Mouse (Mus musculus): ENCODE measurements around the gene Abcg2. TPM values are rescaled to one million over a fixed set of nuclear protein-coding genes. Genes with fewer than 3 reads are reported as not detected.
"Not testable (repeated sequence)": the region's sequence is repeated elsewhere in the genome, so short reads cannot be mapped to it uniquely, and the experiment has no call there.

Gene Abcg2
- 10 to 100 TPM; 32.0 to 35.0 TPM for total RNA-seq (2021)

- DNase-seq; intact Hi-C loops (cut with DNase I): not testable (repeated sequence)
These were observed at the start of gene Abcg2 for GRCm38 (mm10) chr6:58584223-58584622. TSS of gene Abcg2 (plus strand) at chr6:58584523.

GRCm38 (mm10) chr6:58540263-58540662, 44.1 kb upstream of the Abcg2 start:
- intact Hi-C loops (cut with DNase I); DNase-seq: not testable (repeated sequence)

GRCm38 (mm10) chr6:58542852-58543251, 41.5 kb upstream of the Abcg2 start:
- intact Hi-C loops (cut with DNase I) = not testable (repeated sequence)
- peak; percentile 5 to 47 for DNase-seq

GRCm38 (mm10) chr6:58544971-58545370, 39.4 kb upstream of the Abcg2 start:
- intact Hi-C loops (cut with DNase I) = loop anchor here (5.0 kb wide), 1 partner anchor 52 kb away; no protein-coding TSS in a partner anchor
- not testable (repeated sequence) for DNase-seq

- DNase-seq = not testable (repeated sequence)
- intact Hi-C loops (cut with DNase I) = loop anchor here (5.0 kb wide), 1 partner anchor 51 kb away; no protein-coding TSS in a partner anchor
These were observed 38.3 kb upstream of the Abcg2 start for GRCm38 (mm10) chr6:58546050-58546449.

- peak; percentile 37 to 74 for DNase-seq
- intact Hi-C loops (cut with DNase I) = loop anchor here (1.0 to 5.0 kb wide), 2 partner anchors 50 to 225 kb away; no protein-coding TSS in a partner anchor
These were observed 37.5 kb upstream of the Abcg2 start for GRCm38 (mm10) chr6:58546816-58547215.

- DNase-seq; intact Hi-C loops (cut with DNase I): not testable (repeated sequence)
These were observed 30.5 kb upstream of the Abcg2 start for GRCm38 (mm10) chr6:58553812-58554211.

- intact Hi-C loops (cut with DNase I); DNase-seq: not testable (repeated sequence)
These were observed 9.9 kb downstream of the Abcg2 start for GRCm38 (mm10) chr6:58593987-58594844.

- intact Hi-C loops (cut with DNase I) = loop anchor here (5.0 kb wide), 1 partner anchor 48 kb away; no protein-coding TSS in a partner anchor
- not testable (repeated sequence) for DNase-seq
These were observed 11.4 kb downstream of the Abcg2 start for GRCm38 (mm10) chr6:58595639-58596293.

- intact Hi-C loops (cut with DNase I) = loop anchor here (5.0 kb wide), 1 partner anchor 49 kb away; no protein-coding TSS in a partner anchor
- peak; percentile 49 to 61 for DNase-seq
These were observed 12.0 kb downstream of the Abcg2 start for GRCm38 (mm10) chr6:58596294-58596653.

- intact Hi-C loops (cut with DNase I) = loop anchor here (1.0 to 5.0 kb wide), 3 partner anchors 170 to 580 kb away; partner anchors contain the start of gene Herc3
- not testable (repeated sequence) for DNase-seq
These were observed 17.8 kb downstream of the Abcg2 start for GRCm38 (mm10) chr6:58602119-58602518.

GRCm38 (mm10) chr6:58602991-58603390, 18.7 kb downstream of the Abcg2 start:
- intact Hi-C loops (cut with DNase I) = loop anchor here (1.0 to 5.0 kb wide), 3 partner anchors 169 to 579 kb away; partner anchors contain the start of gene Herc3
- DNase-seq = not testable (repeated sequence)

- intact Hi-C loops (cut with DNase I) = loop anchor here (5.0 kb wide), 2 partner anchors 229 to 579 kb away; partner anchors contain the start of gene Herc3
- not testable (repeated sequence) for DNase-seq
These were observed 19.3 kb downstream of the Abcg2 start for GRCm38 (mm10) chr6:58603485-58604090.

- peak in 1 of 2 experiments; percentile 13 for DNase-seq
- intact Hi-C loops (cut with DNase I) = loop anchor here (1.0 to 2.0 kb wide), 2 partner anchors 34 to 164 kb away; no protein-coding TSS in a partner anchor
These were observed 22.3 kb downstream of the Abcg2 start for GRCm38 (mm10) chr6:58606642-58607041.

GRCm38 (mm10) chr6:58608422-58608821, 24.1 kb downstream of the Abcg2 start:
- intact Hi-C loops (cut with DNase I) = no loop called here
- no peak for DNase-seq

- intact Hi-C loops (cut with DNase I) = no loop called here
- DNase-seq = no peak
These were observed 25.8 kb downstream of the Abcg2 start for GRCm38 (mm10) chr6:58609919-58610759.

GRCm38 (mm10) chr6:58610760-58611654, 26.7 kb downstream of the Abcg2 start:
- intact Hi-C loops (cut with DNase I) = no loop called here
- no peak for DNase-seq

- intact Hi-C loops (cut with DNase I) = no loop called here
- DNase-seq = no peak
These were observed 39.8 kb downstream of the Abcg2 start for GRCm38 (mm10) chr6:58624126-58624525.
